Mouse (Mus musculus) right cerebral cortex, adult 18-20 months (tissue): ENCODE data around the gene Ikzf3.
A peak's percentile ranks its signal among the peaks of the same experiment; 100 is the strongest.

Source experiments
- DNase-seq: peaks from one replicate; pipeline ENCODE4 v3.0.0; 2022; ENCODE audit warnings: mixed read lengths

Ikzf3 gene

GRCm38 (mm10) chr11:98545711-98546231, at the start of gene Ikzf3:
Ikzf3 (minus strand) TSS chr11:98546031.
- peak; percentile 7 for DNase-seq

- no peak for DNase-seq
Measured at GRCm38 (mm10) chr11:98595473-98595872, 49.6 kb upstream of the Ikzf3 start.

- no peak for DNase-seq
Measured at GRCm38 (mm10) chr11:98595021-98595420, 49.2 kb upstream of the Ikzf3 start.

GRCm38 (mm10) chr11:98590548-98591445, 45.0 kb upstream of the Ikzf3 start:
- DNase-seq: no peak

GRCm38 (mm10) chr11:98589306-98589705, 43.5 kb upstream of the Ikzf3 start:
- no peak for DNase-seq

- DNase-seq: no peak
Measured at GRCm38 (mm10) chr11:98588833-98589281, 43.0 kb upstream of the Ikzf3 start.

GRCm38 (mm10) chr11:98587684-98588546, 42.1 kb upstream of the Ikzf3 start:
- DNase-seq: peak; percentile 51

- DNase-seq: peak; percentile 98
Measured at GRCm38 (mm10) chr11:98586892-98587563, 41.2 kb upstream of the Ikzf3 start, which contains the start of gene Ormdl3. Ormdl3 (minus strand) TSS chr11:98587368.

GRCm38 (mm10) chr11:98586087-98586891, 40.5 kb upstream of the Ikzf3 start:
- DNase-seq: no peak

GRCm38 (mm10) chr11:98584629-98585177, 38.9 kb upstream of the Ikzf3 start:
- DNase-seq: no peak

GRCm38 (mm10) chr11:98584146-98584545, 38.3 kb upstream of the Ikzf3 start:
- no peak for DNase-seq

GRCm38 (mm10) chr11:98583571-98583970, 37.7 kb upstream of the Ikzf3 start:
- DNase-seq: no peak

GRCm38 (mm10) chr11:98583265-98583552, 37.4 kb upstream of the Ikzf3 start:
- DNase-seq: no peak

- DNase-seq: no peak
Measured at GRCm38 (mm10) chr11:98582551-98583264, 36.9 kb upstream of the Ikzf3 start.

GRCm38 (mm10) chr11:98582030-98582388, 36.2 kb upstream of the Ikzf3 start:
- DNase-seq: no peak

GRCm38 (mm10) chr11:98581286-98582029, 35.6 kb upstream of the Ikzf3 start:
- no peak for DNase-seq

GRCm38 (mm10) chr11:98580301-98581121, 34.7 kb upstream of the Ikzf3 start:
- DNase-seq: no peak

GRCm38 (mm10) chr11:98577776-98578175, 31.9 kb upstream of the Ikzf3 start:
- DNase-seq: no peak

- no peak for DNase-seq
Measured at GRCm38 (mm10) chr11:98569461-98569860, 23.6 kb upstream of the Ikzf3 start.
